ENCODE assay signal across 1 mouse cellular context in genomic region chr6:38676217-38676616, GRCm38 (mm10).
TF ChIP-seq lines count a peak whose summit lies in the region.

No protein-coding gene starts in this region.

TF ChIP-seq in MEL, 35 proteins besides CTCF, POLR2A, EP300 and RAD21:
- TF ChIP-seq MEF2A (IDR thresholded peaks at IDR 0.05; ENCODE audit: extremely low read depth, insufficient replicate concordance, low read depth, low read length, poor library complexity, severe bottlenecking) = no peak
- no peak for TF ChIP-seq SIN3A (IDR thresholded peaks at IDR 0.05; ENCODE audit: low read length)
- peak; percentile 60 for TF ChIP-seq GATA1 (IDR thresholded peaks at IDR 0.05; ENCODE audit: low read depth, low read length)
- TF ChIP-seq E2F4 (IDR thresholded peaks at IDR 0.05; ENCODE audit: borderline replicate concordance, low read depth, low read length) = no peak
TF ChIP-seq in MEL: peak in this region for 1.
